Mouse (Mus musculus): ENCODE measurements around the gene Rasl11b.

DNA sequence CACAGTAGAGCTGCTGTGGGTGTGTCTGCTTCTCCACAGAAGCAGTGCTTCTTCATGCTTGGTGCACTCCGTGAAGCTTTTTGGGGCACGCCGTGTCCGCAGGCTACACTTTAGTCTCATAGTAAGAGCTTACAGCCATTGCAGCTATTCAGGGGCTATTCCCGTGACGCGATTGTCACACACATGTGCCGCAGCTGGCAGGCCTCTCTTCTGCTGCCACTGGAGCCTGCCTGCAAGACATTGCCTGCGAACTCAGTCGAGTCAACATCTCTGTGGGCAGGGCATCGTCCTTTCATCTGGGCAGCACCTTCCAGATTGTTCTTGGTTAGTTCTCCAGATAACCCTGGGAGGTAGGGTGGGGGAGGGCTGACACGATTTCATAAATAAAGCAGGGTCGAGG is 4.7 kb downstream of the Rasl11b start:
- no peak for TF ChIP-seq EP300 (IDR thresholded peaks at IDR 0.05)
- TF ChIP-seq CTCF (IDR thresholded peaks at IDR 0.05) = no peak
